Mouse (Mus musculus) liver, embryonic 18 days (tissue): ENCODE data around the gene Bcap29. TPM values are rescaled to one million over a fixed set of nuclear protein-coding genes. Genes with fewer than 3 reads are reported as not detected.

ENCODE experiments used
- polyA plus RNA-seq: library from polyadenylated mRNA; depleted of rRNA; stranded (reverse); fragments of >200 nt; gene quantifications from 2 replicates; pipeline ENCODE4 v1.2.3, GENCODE M21; 2012; rRNA removed

Gene Bcap29
- polyA plus RNA-seq, result 5.9 and 6.2 TPM in 2 replicates

DNA sequence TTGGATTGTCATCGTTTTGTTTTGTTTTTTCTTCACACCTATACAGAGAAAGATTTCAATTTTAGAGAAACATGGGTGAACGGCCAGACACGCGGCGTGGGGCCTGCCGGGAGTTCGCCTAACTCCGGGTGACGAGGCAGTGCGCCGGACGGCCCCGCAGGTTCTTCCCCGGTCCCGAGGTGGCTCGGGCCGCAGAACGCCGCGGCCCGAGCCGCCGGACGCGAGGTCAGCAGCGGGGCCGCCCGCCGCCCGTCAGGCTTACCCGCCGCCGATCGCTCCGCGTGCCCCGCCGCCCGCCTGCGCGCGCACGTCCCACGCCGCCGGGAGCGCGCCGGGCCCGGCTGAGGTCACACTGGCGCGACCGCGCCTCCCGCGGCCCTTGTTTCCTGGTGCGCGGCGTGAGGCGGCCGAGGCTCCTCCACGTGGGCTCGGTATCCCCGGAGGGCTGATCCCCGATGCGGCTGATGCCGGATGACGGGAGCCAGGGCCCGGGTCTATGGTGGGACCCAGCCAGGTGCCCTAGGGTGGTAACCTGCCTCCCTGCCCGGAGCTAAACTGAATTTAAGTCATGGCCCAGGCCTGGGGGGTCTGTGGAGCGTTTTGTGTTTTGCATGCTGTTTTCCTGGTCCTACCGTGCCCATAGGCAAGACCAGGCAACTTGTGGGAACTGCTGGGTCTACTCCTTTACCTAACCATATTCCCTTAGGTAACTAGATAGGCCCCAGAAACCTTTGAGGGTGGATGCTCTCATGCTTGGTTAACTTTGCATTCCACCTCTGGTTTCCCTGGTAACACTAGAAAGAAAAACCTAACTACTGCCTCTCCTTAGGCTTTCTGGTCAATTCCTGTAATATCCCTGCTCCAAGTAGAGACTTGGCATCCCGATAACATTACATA lies at the start of gene Bcap29:
TSS of gene Bcap29 (minus strand) at position 316 of the 897 bp plus-strand sequence.

DNA sequence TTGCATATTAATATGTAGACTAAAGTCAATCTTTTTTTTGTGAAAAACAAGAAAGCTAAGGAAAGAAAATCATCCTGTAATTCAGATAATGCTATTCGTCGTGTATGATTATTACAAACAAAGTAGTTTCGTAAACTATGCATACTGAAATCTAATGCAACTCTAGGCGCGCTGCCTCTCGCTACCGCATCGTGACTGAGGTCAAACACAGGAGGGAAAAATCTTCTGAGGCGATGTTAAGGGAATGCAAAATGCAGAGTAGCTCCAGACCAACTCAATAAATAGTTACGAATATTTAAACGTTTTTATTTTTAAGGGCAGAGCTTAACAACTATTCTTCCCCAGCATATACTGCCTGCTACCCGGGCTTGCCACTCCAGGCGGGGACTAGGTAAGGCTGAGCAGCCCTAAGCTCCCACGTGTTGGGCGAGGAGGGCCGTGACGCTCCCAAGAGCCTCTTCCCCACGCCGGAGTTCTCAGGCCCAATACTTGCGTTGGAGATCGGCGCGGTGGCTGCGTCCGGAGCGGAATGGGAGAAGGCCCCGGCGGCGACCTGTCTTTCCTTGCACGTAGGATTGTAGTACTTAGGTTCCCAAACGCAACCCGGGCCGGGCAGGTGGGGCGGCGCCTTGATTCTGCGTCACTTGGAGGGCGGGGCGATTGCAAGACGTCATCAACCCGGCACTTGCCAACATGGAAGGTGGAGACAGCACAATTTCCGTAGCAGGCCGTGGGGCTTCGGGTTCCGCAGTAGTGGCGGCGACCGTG lies 19.9 kb upstream of the Bcap29 start, which contains the start of the genes Dus4l and Cog5:
TSS of gene Dus4l (minus strand) at position 630 of the 768 bp plus-strand sequence.
TSS of gene Cog5 (plus strand) at position 673 of the 768 bp plus-strand sequence.

Other genes with a start within 250 kb of the Bcap29 start
- gene Slc26a3, start 243.8 kb downstream of the Bcap29 start, polyA plus RNA-seq, result 0.02 and 0.03 TPM in 2 replicates
- gene Cbll1, start 135.0 kb downstream of the Bcap29 start, polyA plus RNA-seq, result 2.0 and 2.1 TPM in 2 replicates
- gene Slc26a4, start 74.7 kb downstream of the Bcap29 start, polyA plus RNA-seq, result 0.01 and 0.02 TPM in 2 replicates
- 2.7 and 3.3 TPM in 2 replicates for gene Dus4l, start 20.2 kb upstream of the Bcap29 start, polyA plus RNA-seq
- gene Cog5, start 20.2 kb upstream of the Bcap29 start, polyA plus RNA-seq, result 6.2 and 7.1 TPM in 2 replicates
- not detected in 2 replicates for gene Gpr22, start 79.3 kb upstream of the Bcap29 start, polyA plus RNA-seq